Mouse (Mus musculus) cortical plate, adult 2 months (tissue): ENCODE data around the gene Tnfsf9.

ENCODE experiments used
- CTCF ChIP-seq: fragments of 200-500 bp; IDR thresholded peaks from 2 replicates; pipeline ENCODE4 v1.5.1; 2011; ENCODE audit warnings: mild to moderate bottlenecking, control low read depth, low read length; ENCODE audit not compliant: insufficient read depth; ENCODE audit errors: extremely low read depth
- POLR2A ChIP-seq: fragments of 200-500 bp; IDR thresholded peaks from 2 replicates; pipeline ENCODE4 v1.6.1; 2011; ENCODE audit warnings: mild to moderate bottlenecking, low read length, control low read depth; ENCODE audit not compliant: insufficient read depth; ENCODE audit errors: extremely low read depth

GRCm38 (mm10) chr17:57106035-57106368, 877 bp downstream of the Tnfsf9 start:
- TF ChIP-seq POLR2A (no peak), CTCF (no peak)
